Mouse (Mus musculus): Measurements from ENCODE around the gene Coq2.

DNA sequence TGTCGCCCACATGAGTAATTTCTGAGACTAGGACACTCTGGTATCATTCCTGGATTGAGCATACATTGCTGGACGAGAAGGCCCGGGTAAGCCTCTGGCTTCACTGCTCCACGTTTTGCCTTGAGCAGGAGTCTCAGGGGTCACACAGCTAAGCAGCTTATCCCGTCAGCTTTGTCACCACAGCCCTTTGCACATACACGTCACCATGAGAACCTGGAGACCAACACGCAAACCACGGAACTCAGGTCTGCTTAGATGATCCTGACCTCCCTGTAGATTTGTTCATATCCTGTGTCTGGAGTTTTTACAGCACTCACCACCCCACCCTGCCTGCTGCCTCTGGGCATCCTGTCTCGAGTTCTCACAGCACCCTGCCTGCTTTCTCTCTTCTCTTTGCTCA, 54.0 kb downstream of the Coq2 start:
- TF ChIP-seq CTCF (IDR thresholded peaks at IDR 0.05; ENCODE audit: low read depth, low read length) (no peak), GATA1 (IDR thresholded peaks at IDR 0.05; ENCODE audit: borderline replicate concordance, low read length) (no peak), POLR2AphosphoS5 (IDR thresholded peaks at IDR 0.05; ENCODE audit: insufficient replicate concordance, low read depth, low read length) (no peak), TAL1 (conservative IDR thresholded peaks at IDR 0.05; ENCODE audit: low read depth, low read length) (no peak)
